Mouse (Mus musculus): ENCODE results near the gene Pyy. TPM values are rescaled to one million over a fixed set of nuclear protein-coding genes. Genes with fewer than 3 reads are reported as not detected.

The Pyy gene
- not detected in 2 replicates for polyA plus RNA-seq (2015; fragmentation: Nextera tagmentation; extraction: Ambion mirVana)

DNA sequence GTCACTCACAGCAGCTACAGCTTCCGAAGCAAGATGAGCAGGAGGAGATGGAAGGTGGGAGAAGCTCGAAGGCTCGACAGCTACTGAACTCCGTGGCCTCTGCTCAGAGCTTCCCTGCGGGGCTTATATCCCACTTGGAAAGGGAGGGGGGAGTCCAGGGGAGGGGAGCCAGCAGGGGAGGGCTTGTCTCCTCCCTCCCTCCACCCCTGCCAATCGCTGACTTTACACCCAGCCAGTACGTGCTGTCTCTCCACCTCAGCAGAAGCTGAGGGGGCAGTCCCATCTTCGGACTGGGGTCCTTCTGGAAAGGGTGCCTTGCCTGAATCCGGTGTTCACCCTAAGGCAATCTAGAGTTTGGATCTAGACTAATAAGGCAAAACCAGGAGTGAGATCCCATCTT lies at the start of gene Pyy:
Gene Pyy (minus strand): TSS at position 101 of the 400 bp plus-strand sequence.
- Histone ChIP-seq H3K4me1 (replicated peaks; ENCODE audit: control insufficient read depth, insufficient read depth, low read length) (no peaks in the 10 kb centered on the region), H3K4me3 (ENCODE audit: low read length) (peak within 1 kb of the TSS; percentile 20; the same call in 1 of the 2 replicates), H3K36me3 (ENCODE audit: control insufficient read depth, insufficient read depth, low read length) (no peaks in the 10 kb centered on the region), H3K27me3 (ENCODE audit: control insufficient read depth, insufficient read depth, low read depth, low read length) (peaks cover 45% of the 10 kb centered on the region), H3K4me2 (ENCODE audit: low read depth, low read length) (peak within 1 kb of the TSS; percentile 33; the same call in 1 of the 2 replicates), H3K9me3 (ENCODE audit: control insufficient read depth, low read length) (no peaks in the 10 kb centered on the region), H3K27ac (ENCODE audit: low read length) (no peak within 1 kb of the TSS), H3K9ac (ENCODE audit: low read length) (no peak within 1 kb of the TSS)
- no peak for ATAC-seq (ENCODE audit: low read depth)
- WGBS = 9% methylated on average over 9 of the region's 9 CpGs

DNA sequence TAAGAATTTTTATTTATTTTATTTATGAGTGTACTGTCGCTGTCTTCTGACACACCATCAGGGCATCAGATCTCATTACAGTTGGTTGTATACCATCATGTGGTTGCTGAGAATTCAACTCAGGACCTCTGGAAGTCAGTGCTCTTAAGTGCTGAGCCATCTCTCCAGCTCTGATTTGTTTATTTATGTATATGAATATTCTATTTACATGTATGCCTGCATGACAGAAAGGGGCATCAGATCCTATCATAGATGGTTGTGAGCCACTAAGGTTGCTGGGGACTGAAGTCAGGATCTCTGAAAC lies 49.1 kb upstream of the Pyy start:
- no peak overlapping the region for H3K4me3 ChIP-seq (ENCODE audit: low read length)
- H3K27ac ChIP-seq (ENCODE audit: low read length) = no peak overlapping the region
- ATAC-seq (ENCODE audit: low read depth) = no peak
- no peaks in the 10 kb centered on the region for H3K9me3 ChIP-seq (ENCODE audit: control insufficient read depth, low read length)
- H3K9ac ChIP-seq (ENCODE audit: low read length) = no peak overlapping the region
- peaks cover 5% of the 10 kb centered on the region for H3K4me1 ChIP-seq (replicated peaks; ENCODE audit: control insufficient read depth, insufficient read depth, low read length)
- WGBS = 9% methylated on average over 1 of the region's 1 CpGs
- H3K27me3 ChIP-seq (ENCODE audit: control insufficient read depth, insufficient read depth, low read depth, low read length) = no peaks in the 10 kb centered on the region
- H3K36me3 ChIP-seq (ENCODE audit: control insufficient read depth, insufficient read depth, low read length) = peaks cover 14% of the 10 kb centered on the region
- H3K4me2 ChIP-seq (ENCODE audit: low read depth, low read length) = no peak overlapping the region

DNA sequence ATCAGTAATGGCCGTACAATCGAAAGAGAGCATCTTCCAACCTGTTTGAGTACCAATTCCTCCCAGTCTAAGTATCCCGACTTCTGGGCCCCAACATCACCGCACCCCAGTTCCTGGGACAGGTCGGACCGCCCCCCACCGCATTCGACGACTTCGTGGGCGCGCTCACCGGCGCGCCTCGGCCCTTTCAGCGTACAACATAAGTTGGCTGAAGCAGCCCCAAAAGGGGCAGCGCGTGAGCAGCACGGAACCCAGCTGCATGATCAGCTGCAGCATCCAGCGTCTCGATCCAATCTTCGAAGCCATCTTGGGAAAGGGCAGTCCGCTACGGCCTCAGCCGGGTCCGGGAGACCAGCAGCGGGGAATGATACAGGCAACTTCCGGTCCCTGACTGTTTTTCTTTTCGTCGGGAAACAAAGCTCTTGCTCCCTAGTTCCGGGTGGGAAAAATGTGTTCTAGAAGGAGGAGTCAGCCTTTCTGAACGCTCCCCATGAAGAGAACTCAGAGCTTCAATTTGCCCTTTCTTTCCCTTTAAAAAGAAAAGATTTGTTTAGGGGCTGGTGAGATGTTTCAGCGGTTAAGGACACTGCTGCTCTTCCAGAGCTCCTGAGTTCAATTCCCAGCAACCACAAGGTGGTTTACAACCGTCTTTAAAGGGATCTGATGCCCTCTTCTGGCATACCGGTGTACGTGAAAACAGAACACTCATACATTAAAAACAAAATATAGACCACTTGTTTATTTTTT lies 48.6 kb upstream of the Pyy start, which contains the start of gene Tmem101:
Gene Tmem101 (minus strand): TSS at position 366 of the 747 bp plus-strand sequence.
- Histone ChIP-seq H3K27ac (ENCODE audit: low read length) (peak within 1 kb of the TSS; percentile 51; the same call in 1 of the 2 replicates), H3K4me2 (ENCODE audit: low read depth, low read length) (peak within 1 kb of the TSS; percentile 88), H3K4me1 (replicated peaks; ENCODE audit: control insufficient read depth, insufficient read depth, low read length) (peaks cover 5% of the 10 kb centered on the region), H3K27me3 (ENCODE audit: control insufficient read depth, insufficient read depth, low read depth, low read length) (no peaks in the 10 kb centered on the region), H3K9me3 (ENCODE audit: control insufficient read depth, low read length) (no peaks in the 10 kb centered on the region), H3K4me3 (ENCODE audit: low read length) (peak within 1 kb of the TSS; percentile 83), H3K36me3 (ENCODE audit: control insufficient read depth, insufficient read depth, low read length) (peaks cover 9% of the 10 kb centered on the region), H3K9ac (ENCODE audit: low read length) (peak within 1 kb of the TSS; percentile 86)
- ATAC-seq (ENCODE audit: low read depth) = peak; percentile 93
- 0% methylated on average over 37 of the region's 37 CpGs for WGBS

DNA sequence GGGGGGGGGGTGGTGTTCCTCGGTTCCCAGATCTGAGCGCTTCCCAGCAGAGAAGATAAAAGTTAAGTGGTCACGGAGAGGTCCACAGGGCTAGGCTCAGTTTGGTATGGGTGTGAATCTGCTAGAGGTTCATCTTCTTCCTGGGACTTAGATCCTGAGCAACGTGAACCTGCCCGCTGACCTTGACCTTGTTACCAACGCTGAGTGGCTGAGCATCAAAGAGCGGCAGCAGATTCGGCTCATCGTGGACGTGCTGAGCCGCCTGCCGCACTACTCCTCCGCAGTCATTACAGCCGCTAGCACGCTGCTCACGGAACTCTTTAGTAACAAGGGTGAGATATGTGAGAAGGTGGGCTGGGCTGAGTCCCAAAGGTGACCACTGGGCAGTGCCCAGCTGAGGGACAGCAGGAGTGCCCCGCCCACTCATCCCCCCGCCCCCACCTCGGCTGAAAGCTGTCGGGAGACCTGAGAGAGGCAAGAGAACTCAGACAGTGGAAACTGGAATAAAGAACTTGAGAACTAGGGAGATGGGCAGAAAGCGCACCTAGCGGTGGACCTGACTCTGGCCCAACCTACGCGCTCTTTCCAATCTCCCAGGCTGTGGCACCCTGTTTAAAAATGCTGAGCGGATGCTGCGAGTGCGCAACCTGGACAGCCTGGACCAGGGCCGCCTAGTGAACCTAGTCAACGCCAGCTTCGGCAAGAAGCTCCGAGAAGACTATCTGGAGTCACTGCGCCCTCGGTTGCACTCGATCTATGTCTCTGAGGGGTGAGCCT lies 39.8 kb upstream of the Pyy start:
- ATAC-seq (ENCODE audit: low read depth) = peak; percentile 20; the same call in 1 of the 2 replicates
- Histone ChIP-seq H3K9ac (ENCODE audit: low read length) (no peak overlapping the region), H3K4me3 (ENCODE audit: low read length) (no peak overlapping the region), H3K27me3 (ENCODE audit: control insufficient read depth, insufficient read depth, low read depth, low read length) (peaks cover 56% of the 10 kb centered on the region), H3K9me3 (ENCODE audit: control insufficient read depth, low read length) (no peaks in the 10 kb centered on the region), H3K4me2 (ENCODE audit: low read depth, low read length) (0 out of 2 replicates have a peak overlapping the region, but pooled peaks have one; percentile 11), H3K27ac (ENCODE audit: low read length) (no peak overlapping the region), H3K36me3 (ENCODE audit: control insufficient read depth, insufficient read depth, low read length) (peaks cover 2% of the 10 kb centered on the region; the same call in 1 of the 2 replicates), H3K4me1 (replicated peaks; ENCODE audit: control insufficient read depth, insufficient read depth, low read length) (peaks cover 10% of the 10 kb centered on the region; the same call in 1 of the 2 replicates)
- 10% methylated on average over 34 of the region's 34 CpGs for WGBS

DNA sequence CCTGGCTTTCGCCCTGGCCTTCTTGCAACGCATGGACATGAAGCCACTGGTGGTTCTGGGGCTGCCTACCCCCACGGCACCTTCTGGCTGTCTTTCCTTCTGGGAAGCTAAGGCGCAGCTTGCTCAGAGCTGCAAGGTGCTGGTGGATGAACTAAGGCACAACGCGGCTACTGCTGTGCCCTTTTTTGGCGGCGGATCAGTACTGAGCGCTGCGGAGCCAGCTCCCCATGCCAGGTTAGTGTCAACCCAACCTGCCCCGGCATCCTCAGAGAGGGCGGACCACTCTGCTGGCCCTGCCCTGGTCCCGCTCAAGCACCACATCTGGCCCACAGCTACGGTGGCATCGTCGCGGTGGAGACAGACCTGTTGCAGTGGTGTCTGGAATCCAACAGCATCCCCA lies 38.9 kb upstream of the Pyy start:
- peaks cover 56% of the 10 kb centered on the region for H3K27me3 ChIP-seq (ENCODE audit: control insufficient read depth, insufficient read depth, low read depth, low read length)
- H3K4me1 ChIP-seq (replicated peaks; ENCODE audit: control insufficient read depth, insufficient read depth, low read length) = peaks cover 10% of the 10 kb centered on the region; the same call in 1 of the 2 replicates
- 11% methylated on average over 17 of the region's 17 CpGs for WGBS
- H3K27ac ChIP-seq (ENCODE audit: low read length) = no peak overlapping the region
- no peak overlapping the region for H3K4me3 ChIP-seq (ENCODE audit: low read length)
- no peak overlapping the region for H3K9ac ChIP-seq (ENCODE audit: low read length)
- no peak overlapping the region for H3K4me2 ChIP-seq (ENCODE audit: low read depth, low read length)
- no peak for ATAC-seq (ENCODE audit: low read depth)
- no peaks in the 10 kb centered on the region for H3K9me3 ChIP-seq (ENCODE audit: control insufficient read depth, low read length)
- H3K36me3 ChIP-seq (ENCODE audit: control insufficient read depth, insufficient read depth, low read length) = no peaks in the 10 kb centered on the region

DNA sequence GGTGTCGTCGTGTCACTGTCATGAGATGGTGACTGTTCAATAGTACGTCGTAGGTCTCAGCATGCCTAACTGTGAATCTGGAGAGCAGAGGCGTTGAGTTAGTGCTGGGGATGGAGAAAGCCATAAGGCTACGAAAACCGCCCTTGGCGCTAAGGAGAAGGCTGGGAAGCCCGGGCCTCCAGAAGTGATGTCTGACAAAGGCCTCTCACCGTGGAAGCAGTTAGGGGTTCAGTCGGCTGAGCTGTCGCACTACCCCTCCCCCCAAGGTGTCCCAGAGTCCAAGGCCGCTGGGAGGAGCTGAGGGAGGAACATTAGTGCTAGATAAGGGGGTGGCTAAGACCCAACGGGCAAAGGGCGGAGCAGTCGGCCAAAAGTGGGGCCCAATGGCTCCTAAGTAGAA lies 38.4 kb upstream of the Pyy start:
- Histone ChIP-seq H3K9ac (ENCODE audit: low read length) (no peak overlapping the region), H3K27me3 (ENCODE audit: control insufficient read depth, insufficient read depth, low read depth, low read length) (peaks cover 56% of the 10 kb centered on the region), H3K4me1 (replicated peaks; ENCODE audit: control insufficient read depth, insufficient read depth, low read length) (peaks cover 10% of the 10 kb centered on the region; the same call in 1 of the 2 replicates), H3K4me3 (ENCODE audit: low read length) (peak overlapping the region; percentile 38), H3K36me3 (ENCODE audit: control insufficient read depth, insufficient read depth, low read length) (no peaks in the 10 kb centered on the region), H3K27ac (ENCODE audit: low read length) (no peak overlapping the region), H3K9me3 (ENCODE audit: control insufficient read depth, low read length) (no peaks in the 10 kb centered on the region), H3K4me2 (ENCODE audit: low read depth, low read length) (peak overlapping the region; percentile 59)
- ATAC-seq (ENCODE audit: low read depth) = peak; percentile 17; the same call in 1 of the 2 replicates
- WGBS = 4% methylated on average over 16 of the region's 16 CpGs

DNA sequence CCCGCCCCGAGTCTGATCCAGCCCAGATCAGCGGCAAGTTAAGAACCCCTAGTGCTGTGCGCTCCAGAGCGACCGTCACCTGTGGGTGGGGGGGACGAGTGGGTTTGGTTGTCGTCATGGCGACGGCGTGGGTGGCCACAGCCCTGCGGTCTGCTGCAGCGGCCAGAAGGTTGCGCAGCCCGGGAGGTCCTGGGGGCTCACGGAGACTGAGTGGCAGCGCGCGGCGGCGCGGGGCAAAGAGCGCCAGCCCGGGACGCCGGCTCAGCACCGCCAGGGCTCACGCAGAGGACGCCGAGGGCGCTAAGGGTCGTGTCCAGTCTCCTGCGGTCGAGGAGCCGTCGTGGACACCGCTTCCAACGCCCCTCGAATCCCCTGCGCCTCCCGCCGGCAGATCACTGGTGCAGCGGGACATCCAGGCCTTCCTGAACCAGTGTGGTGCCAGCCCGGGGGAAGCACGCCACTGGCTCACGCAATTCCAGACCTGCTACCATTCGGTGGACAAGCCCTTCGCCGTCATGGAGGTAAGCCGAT lies 37.9 kb upstream of the Pyy start, which contains the start of gene Nags:
Gene Nags (plus strand): TSS at position 43 of the 531 bp plus-strand sequence.
- H3K9me3 ChIP-seq (ENCODE audit: control insufficient read depth, low read length) = no peaks in the 10 kb centered on the region
- 1% methylated on average over 50 of the region's 50 CpGs for WGBS
- no peak for ATAC-seq (ENCODE audit: low read depth)
- peaks cover 10% of the 10 kb centered on the region; the same call in 1 of the 2 replicates for H3K4me1 ChIP-seq (replicated peaks; ENCODE audit: control insufficient read depth, insufficient read depth, low read length)
- peak within 1 kb of the TSS; percentile 39; the same call in 1 of the 2 replicates for H3K9ac ChIP-seq (ENCODE audit: low read length)
- H3K4me2 ChIP-seq (ENCODE audit: low read depth, low read length) = peak within 1 kb of the TSS; percentile 59
- peak within 1 kb of the TSS; percentile 38 for H3K4me3 ChIP-seq (ENCODE audit: low read length)
- H3K27me3 ChIP-seq (ENCODE audit: control insufficient read depth, insufficient read depth, low read depth, low read length) = peaks cover 56% of the 10 kb centered on the region
- H3K36me3 ChIP-seq (ENCODE audit: control insufficient read depth, insufficient read depth, low read length) = no peaks in the 10 kb centered on the region
- no peak within 1 kb of the TSS for H3K27ac ChIP-seq (ENCODE audit: low read length)

DNA sequence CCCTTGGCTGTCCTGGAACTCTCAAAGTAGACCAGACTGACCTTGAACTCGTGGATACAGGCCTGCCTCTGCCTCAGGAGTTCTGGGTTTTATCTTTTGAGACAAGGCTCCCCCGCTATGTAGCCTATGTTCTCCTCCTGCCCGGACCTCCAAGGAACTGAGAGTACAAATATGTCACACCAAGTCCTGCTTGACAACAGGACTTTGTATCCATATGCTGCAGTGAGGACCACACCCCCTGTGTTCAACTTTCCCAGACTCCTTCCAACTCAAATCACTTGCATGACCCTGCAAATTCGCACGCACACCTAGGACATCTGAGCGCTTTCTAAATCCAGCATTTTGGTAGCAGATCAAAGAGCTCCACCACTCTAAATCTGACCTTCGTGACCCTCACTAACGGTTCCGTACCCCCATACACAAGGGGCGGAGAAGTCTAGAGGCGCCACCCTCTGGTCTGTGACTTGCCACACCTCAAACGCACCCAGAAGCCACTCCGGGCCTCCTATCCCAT lies 37.4 kb upstream of the Pyy start:
- Histone ChIP-seq H3K4me1 (replicated peaks; ENCODE audit: control insufficient read depth, insufficient read depth, low read length) (peaks cover 10% of the 10 kb centered on the region; the same call in 1 of the 2 replicates), H3K4me2 (ENCODE audit: low read depth, low read length) (peak overlapping the region; percentile 59), H3K9ac (ENCODE audit: low read length) (no peak overlapping the region), H3K4me3 (ENCODE audit: low read length) (peak overlapping the region; percentile 38), H3K9me3 (ENCODE audit: control insufficient read depth, low read length) (no peaks in the 10 kb centered on the region), H3K27ac (ENCODE audit: low read length) (no peak overlapping the region), H3K27me3 (ENCODE audit: control insufficient read depth, insufficient read depth, low read depth, low read length) (peaks cover 56% of the 10 kb centered on the region), H3K36me3 (ENCODE audit: control insufficient read depth, insufficient read depth, low read length) (no peaks in the 10 kb centered on the region)
- 23% methylated on average over 13 of the region's 13 CpGs for WGBS
- no peak; the same call in 1 of the 2 replicates for ATAC-seq (ENCODE audit: low read depth)
